Mouse (Mus musculus) mouse trophoblast stem cell (cell line): ENCODE measurements around the gene Ano6.

Source experiments
- in situ Hi-C, 2 experiments: fragments of 300-500 bp; cut with MseI, MboI; formaldehyde crosslinking; loops; 2 replicates in 1 of 2; 3 replicates in 1 of 2; pipeline ENCODE4 v1.15.1; 2025

Ano6 gene

DNA sequence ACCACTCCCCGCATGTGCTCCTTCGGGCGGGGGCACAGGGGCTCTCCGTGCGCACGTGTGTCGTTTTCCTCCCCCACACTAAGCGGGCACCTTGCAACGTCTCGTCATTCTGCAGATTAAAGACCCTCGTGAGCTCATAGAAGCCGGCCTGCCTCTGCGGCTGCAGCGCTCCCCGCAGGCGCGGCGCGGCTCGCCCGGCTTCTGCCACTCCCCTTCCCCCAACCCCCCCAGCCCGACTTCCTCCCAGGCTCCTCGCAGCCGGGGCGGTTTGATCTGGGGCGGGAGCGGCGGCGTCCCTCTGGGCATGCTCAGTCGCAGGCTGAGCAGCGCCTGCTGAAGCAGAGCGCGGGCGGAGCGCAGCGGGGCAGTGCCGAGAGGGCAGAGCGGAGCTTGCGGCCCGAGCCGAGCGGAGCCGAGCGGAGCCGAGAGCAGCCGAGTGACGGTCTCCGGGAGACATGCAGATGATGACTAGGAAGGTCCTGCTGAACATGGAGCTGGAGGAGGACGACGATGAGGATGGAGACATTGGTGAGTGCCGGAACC is at the start of gene Ano6:
Gene Ano6, plus strand, starts transcription at position 315 of the 543 bp plus-strand sequence.
- in situ Hi-C loops: no loop called here

DNA sequence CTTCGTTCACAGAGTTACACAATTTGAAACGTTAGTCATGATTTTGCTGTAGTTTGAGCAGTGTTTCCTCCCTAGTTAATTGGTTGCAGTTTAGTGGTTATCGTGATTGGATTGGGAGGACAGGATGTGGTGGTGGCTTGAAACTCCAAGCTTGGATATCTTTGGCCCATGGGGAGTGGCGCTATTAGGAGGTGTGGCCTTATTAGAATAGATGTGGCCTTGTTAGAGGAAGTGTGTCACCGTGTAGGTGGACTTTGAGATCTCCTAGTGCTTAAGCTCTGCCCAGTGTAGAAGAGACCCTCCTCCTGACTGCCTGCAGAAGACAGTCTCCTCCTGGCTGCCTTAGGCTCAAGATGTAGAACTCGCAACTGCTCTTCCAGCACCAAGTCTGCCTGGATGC is 47.7 kb upstream of the Ano6 start:
- in situ Hi-C loops: no loop called here

- in situ Hi-C loops: no loop called here
These were observed 46.8 kb upstream of the Ano6 start for GRCm38 (mm10) chr15:95743856-95744255.

- in situ Hi-C loops: no loop called here
These were observed 45.1 kb upstream of the Ano6 start for GRCm38 (mm10) chr15:95745346-95746106.

- in situ Hi-C loops: no loop called here
These were observed 44.1 kb upstream of the Ano6 start for GRCm38 (mm10) chr15:95746513-95746912.

DNA sequence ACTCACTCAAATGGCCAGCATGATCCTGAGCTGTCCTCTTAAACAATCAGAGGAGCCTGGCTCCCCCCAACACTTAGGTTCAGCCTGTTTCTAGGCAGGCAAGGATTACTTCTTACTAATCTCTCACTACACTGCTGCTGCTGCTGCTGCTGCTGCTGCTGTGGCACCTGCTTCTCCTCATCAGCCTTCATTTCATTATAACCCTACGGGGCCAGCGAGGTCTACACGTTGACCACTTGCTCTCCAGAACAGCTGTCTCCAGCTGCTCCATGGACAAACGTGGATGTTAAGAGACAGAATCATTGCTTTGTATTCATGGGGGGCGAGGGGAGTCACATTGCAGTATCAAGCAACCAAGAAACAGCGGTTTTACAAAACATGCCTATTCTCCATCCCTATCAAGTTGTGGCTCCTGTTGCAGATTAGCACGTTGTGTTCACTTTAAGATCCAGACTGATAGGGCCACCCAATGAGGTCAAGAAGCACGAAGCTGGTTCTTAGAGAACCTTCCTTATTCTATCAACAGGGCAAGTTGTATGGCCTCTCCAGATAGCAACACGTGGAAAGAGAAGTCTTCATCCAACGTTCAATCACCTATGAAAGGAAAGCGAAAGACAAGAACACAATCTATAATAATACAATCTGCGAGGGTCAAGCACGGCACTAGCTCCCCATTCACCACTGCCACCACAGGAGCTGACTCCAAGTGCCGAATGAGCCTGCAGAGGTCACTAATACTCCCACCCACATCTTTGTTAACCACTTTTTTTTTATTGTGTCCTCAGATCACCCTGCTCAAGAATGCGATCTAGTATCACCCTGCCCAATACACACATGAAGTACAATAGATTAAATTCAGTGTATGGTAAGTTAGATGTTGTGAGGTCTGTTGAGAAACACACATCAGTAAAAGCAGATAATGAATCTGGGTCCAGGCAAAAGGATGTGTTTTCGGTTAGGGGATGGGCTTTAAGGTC is 43.4 kb upstream of the Ano6 start:
- in situ Hi-C loops: no loop called here

DNA sequence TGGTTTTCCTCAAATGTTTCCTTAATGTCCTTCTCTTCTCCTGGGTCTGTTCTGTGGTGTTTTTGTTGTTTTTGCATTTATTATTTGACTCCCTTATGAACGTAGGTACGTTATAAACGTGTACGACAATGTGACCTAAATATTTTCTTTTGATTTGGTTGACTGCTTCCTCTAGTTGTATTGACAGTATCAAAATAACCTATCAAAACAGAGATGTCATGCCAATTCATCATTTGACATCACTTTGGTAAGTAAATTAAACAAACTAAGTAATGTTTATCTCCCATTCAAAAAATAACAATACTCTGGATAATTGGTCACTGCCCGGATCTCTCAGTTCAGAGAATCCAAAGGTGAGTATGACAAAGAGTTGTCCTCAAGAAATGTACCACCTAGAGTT is 41.4 kb upstream of the Ano6 start:
- in situ Hi-C loops: no loop called here

DNA sequence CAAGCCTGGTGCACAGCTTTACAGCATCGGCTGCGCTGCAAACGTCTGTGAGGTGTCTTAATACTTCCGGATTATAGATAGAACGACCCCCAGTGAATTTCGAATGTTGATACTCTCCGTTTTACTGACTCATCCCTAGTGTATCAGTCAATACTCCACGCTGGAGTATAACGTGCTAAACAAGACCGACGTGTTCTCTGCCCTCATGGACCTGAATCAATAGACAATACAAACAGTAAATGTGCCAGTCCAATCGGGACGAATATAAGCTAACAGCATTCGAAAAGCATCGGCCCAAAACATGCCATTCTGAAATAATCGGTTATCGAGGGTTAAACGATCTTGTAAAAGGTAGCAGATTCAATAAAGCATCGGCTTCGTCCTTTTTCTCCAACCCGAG is 40.6 kb upstream of the Ano6 start:
- in situ Hi-C loops: no loop called here

DNA sequence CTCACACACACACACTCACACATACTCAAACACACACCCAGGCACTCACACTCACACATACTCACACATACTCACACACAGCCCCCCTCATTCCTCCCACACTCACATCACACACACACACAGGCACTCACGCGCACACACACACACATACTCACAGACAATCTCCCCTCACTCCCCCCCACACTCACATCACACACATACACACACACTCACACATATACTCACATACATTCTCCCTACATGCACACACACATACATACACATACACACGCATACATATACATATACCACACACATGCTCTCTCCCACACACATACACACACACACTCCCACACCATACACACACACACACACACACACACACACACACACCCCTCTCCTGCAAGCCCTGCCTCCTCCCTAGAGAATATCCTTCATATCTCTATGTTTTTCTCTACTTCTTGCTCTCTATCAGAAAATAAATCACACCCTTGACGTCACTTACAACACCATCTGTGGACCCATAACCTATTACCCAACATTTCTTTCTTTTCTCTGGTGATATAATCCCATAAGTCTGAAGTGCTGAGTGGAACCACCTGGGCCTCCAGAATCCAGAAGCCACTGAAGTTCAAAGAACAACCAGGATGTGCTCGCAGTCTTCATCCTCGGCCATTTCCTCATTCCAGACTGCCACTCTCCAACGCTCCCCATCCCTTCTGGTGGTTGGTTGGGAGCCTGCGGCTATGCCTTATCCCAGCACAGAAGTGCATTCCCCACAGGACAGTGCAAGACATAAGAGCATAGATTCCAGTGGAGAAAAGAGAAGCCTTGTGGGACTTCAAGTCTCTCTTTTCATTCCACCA is 38.6 kb upstream of the Ano6 start:
- in situ Hi-C loops: no loop called here

GRCm38 (mm10) chr15:95752677-95753019 is 38.0 kb upstream of the Ano6 start:
- in situ Hi-C loops: no loop called here

- in situ Hi-C loops: no loop called here
These were observed 37.6 kb upstream of the Ano6 start for GRCm38 (mm10) chr15:95753031-95753430.

DNA sequence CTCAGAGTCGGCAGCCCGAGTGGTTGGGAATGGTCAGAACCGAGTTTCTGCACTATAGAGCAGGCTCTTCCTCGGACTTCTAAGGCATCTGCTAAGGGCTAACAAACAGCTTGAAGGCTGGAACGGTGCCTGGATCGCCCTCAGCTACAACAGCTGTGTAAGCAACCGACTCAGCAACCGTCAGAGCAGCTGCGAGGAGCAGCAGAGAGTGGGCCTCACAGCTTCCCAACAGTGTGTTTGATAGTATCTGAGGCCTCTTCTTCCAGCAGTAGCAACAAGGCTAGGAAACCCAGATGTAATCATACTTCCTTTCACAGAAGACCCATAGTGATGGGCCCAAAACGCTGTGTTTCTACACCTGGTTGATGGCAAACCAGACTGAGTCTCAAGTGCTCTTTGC is 33.5 kb upstream of the Ano6 start:
- in situ Hi-C loops: no loop called here

DNA sequence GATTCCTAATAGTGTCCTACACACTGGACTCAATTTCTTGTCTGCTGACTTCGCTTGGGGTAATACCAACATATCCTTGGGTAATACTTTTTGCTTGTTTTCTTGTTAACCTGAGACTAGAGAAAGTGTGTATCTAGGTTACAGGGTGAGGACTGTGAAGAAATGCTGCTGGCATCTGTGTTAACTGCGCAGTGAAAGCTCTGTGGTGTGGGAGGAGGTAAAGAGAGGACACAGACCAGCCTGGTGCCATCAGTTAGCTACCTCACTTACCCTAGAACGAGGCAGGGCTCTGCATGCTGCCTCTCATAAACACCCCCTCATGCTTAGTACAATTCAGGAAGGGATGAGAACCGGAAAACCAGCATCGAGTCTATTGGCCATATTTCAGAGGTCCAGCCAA is 32.6 kb upstream of the Ano6 start:
- in situ Hi-C loops: no loop called here

GRCm38 (mm10) chr15:95758696-95759434 is 31.8 kb upstream of the Ano6 start:
- in situ Hi-C loops: no loop called here

DNA sequence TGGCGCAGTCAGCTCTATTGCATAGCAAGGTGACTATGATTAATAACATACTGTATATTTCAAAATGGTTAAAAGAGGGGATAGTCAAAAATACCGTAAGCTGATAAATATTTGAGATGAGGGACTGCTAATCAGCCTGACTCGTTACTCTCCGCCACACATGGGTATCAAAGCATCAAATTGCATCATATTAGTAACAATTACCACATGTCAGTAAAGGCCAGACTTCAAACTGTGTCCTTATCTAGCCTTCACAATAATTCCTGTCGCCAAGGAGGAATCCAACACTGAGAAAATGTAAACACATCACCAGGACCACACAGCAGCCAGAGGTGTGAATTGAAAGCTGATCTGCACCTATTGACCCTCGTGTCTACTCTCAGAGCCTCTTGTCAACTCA is 30.8 kb upstream of the Ano6 start:
- in situ Hi-C loops: no loop called here

GRCm38 (mm10) chr15:95761420-95761819 is 29.2 kb upstream of the Ano6 start:
- in situ Hi-C loops: no loop called here

- in situ Hi-C loops: no loop called here
These were observed 27.9 kb upstream of the Ano6 start for GRCm38 (mm10) chr15:95762661-95763303.

GRCm38 (mm10) chr15:95763464-95763863 is 27.2 kb upstream of the Ano6 start:
- in situ Hi-C loops: no loop called here

GRCm38 (mm10) chr15:95765271-95765670 is 25.4 kb upstream of the Ano6 start:
- in situ Hi-C loops: no loop called here

- in situ Hi-C loops: no loop called here
These were observed 24.7 kb upstream of the Ano6 start for GRCm38 (mm10) chr15:95765936-95766335.
